Mouse (Mus musculus): ENCODE data around the gene Epgn. TPM values are rescaled to one million over a fixed set of nuclear protein-coding genes. Genes with fewer than 3 reads are reported as not detected.

Gene Epgn
- polyA plus RNA-seq (2014; fragmentation: Illumina TruSeq; extraction: RNeasy Lipid Tissue Mini Kit (QIAGEN cat#74804); ENCODE audit: low read depth, low replicate concordance) = not detected

DNA sequence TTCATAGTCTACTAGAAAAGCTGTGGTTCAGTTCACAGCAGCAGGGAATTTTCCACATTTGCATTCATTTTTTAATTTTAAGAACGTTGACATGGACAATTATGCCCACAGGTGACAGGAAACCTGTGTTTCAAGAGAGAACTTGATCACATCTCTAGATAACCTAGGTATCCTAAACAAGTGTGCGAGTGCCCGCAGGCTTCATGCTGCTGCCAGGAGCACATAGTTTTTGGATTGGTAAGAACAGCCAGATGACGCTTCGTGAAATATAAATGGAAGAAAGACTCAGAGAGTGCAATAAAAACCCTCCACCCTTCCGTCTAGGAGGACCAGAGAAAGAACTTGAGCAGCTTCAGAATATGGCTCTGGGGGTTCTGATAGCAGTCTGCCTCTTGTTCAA lies at the start of gene Epgn:
TSS of gene Epgn (plus strand) at position 301 of the 400 bp plus-strand sequence.

DNA sequence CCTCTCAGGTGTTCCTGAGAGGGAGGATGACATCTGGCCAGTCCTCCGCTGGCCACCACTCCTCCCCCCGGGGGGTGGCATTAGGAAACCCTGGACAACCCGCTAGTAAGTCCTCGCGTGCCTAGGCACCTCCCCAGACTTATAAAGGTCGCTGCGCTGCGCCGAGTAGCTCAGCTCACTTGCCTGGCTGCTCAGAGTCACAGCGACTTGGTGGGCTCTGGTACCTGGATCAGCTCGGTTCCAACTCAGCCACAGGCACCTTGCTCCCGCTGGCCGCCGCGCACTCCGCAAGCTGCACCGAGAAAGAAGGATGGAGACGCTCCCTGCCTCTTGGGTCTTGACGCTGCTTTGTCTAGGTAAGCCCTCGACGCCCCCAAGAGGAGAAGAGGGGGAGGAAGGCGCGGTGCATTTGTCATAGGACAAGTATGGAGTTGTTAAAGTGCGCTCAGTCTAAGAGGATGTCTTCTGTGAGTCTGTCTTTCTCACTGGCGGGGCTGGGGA lies 47.2 kb downstream of the Epgn start, which contains the start of gene Ereg:
TSS of gene Ereg (plus strand) at position 173 of the 501 bp plus-strand sequence.

Other genes starting within 250 kb of the Epgn start
- not detected for gene Cxcl3, start 241.4 kb upstream of the Epgn start, polyA plus RNA-seq (2014; fragmentation: Illumina TruSeq; extraction: RNeasy Lipid Tissue Mini Kit (QIAGEN cat#74804); ENCODE audit: low read depth, low replicate concordance)
- not detected for gene Cxcl15, start 232.9 kb upstream of the Epgn start, polyA plus RNA-seq (2014; fragmentation: Illumina TruSeq; extraction: RNeasy Lipid Tissue Mini Kit (QIAGEN cat#74804); ENCODE audit: low read depth, low replicate concordance)
- 2.5 TPM for gene Cxcl1, start 136.2 kb upstream of the Epgn start, polyA plus RNA-seq (2014; fragmentation: Illumina TruSeq; extraction: RNeasy Lipid Tissue Mini Kit (QIAGEN cat#74804); ENCODE audit: low read depth, low replicate concordance)
- not detected for gene Cxcl2, start 123.6 kb upstream of the Epgn start, polyA plus RNA-seq (2014; fragmentation: Illumina TruSeq; extraction: RNeasy Lipid Tissue Mini Kit (QIAGEN cat#74804); ENCODE audit: low read depth, low replicate concordance)
- gene Mthfd2l, start 96.3 kb upstream of the Epgn start, polyA plus RNA-seq (2014; fragmentation: Illumina TruSeq; extraction: RNeasy Lipid Tissue Mini Kit (QIAGEN cat#74804); ENCODE audit: low read depth, low replicate concordance) = 67.3 TPM
- gene Ereg, start 47.2 kb downstream of the Epgn start, polyA plus RNA-seq (2014; fragmentation: Illumina TruSeq; extraction: RNeasy Lipid Tissue Mini Kit (QIAGEN cat#74804); ENCODE audit: low read depth, low replicate concordance) = 0.08 TPM
- gene Areg, start 112.1 kb downstream of the Epgn start, polyA plus RNA-seq (2014; fragmentation: Illumina TruSeq; extraction: RNeasy Lipid Tissue Mini Kit (QIAGEN cat#74804); ENCODE audit: low read depth, low replicate concordance) = not detected

All from kidney, adult 10 weeks (tissue).